Mouse (Mus musculus) frontal cortex, postnatal 25 days (tissue): ENCODE results near the gene Lmcd1.

Experiments used
- DNase-seq, 2 experiments: peaks; one replicate each; pipeline ENCODE4 v3.0.0; 2022; ENCODE audit warnings: low spot score in 2 of 2

Lmcd1 gene

GRCm38 (mm10) chr6:112287671-112288070 is 14.1 kb downstream of the Lmcd1 start:
- DNase-seq: no peak

DNA sequence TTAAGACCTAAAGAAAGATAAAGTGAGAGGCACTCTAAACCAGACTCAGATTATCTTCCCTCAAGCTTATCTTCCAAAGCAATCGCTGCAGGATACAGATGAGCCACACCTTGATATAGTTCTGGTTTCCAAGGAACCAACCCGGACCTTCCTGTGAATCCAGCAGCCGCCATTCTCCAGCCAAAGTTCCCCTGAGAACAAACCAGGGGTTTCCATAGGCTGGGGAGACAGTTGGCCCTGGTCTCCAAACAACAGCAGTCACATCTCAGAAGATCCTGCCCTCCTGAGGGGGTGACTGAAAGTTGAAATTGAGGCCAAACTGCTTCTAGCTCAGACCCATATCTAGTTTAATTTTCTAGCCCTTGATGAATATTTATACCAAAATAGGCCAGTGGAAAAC is 14.7 kb downstream of the Lmcd1 start:
- no peak for DNase-seq

DNA sequence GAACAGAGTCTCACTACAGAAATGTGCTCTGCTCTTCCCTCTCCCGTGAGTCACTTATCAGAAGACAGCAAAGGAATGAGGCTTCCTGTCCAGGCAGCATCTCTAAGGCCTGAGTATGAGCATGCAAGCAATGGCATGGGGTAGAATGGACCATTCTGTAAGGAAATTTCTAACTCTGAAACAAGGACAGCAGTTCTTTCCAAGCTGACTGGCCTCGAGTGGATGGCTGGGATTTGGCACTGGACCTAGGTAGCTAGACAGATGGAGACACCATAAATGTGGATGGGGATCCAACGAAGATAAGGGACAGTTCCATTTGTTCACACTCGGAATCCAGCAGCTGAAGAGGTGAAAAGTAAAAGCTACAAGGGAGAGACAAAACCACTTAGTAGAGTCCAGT is 17.6 kb downstream of the Lmcd1 start:
- no peak for DNase-seq

DNA sequence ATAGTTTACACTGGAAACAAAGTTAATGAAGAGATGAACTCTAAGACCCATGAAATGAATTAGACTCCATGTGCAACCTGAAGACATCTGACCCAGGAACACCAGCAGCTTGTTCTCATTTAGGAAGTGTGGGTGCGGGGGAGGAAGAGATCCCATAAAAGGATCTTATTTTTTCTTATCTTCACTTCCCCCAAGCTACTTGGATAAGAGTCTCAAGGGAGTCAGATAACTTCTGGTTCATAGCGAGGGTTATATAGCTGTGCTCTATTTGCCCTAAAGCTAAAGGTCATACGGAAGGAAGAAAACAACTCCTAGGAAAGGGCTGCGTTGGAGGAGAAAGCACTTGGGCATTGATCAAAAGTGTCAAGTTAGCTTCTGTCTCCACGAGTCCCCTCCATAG is 19.8 kb downstream of the Lmcd1 start:
- no peak for DNase-seq

DNA sequence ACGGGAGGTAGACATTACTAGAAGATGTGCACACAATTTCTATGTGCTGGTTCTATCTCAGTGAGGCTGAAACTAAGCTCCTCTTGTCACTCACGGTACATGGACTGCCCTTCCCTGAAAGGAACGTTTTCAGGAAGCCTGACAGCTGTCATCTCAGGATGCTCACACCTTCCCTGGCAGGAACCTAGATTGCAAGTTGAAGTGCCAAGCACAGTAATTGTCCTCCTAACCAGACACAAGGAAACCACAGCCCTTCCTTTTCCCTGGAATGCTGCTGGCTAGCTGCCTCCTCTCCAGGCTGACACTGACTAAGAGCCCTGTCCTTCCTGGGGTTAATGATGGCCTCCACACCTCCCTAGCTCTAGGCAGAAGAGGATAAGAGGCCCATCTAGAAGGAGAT is 21.7 kb downstream of the Lmcd1 start:
- no peak for DNase-seq

DNA sequence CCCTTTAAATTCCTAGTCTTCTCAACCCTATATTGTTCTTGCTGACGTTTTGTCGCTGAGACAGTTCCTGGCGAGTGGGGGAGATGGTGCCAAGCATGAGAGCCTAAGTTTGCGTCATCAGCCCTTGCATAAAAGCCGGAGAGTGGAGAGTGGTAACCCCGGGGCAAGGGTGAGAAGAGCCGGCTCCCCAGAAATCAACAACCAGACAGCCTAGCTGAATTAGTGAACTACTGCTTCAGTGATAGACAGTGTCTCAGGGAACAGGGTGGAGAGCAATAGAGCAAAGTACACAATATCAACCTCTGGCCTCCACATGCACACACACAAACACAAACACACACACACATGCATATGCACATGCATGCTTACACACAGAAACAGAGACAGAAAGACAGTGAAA is 26.6 kb downstream of the Lmcd1 start:
- no peak for DNase-seq

DNA sequence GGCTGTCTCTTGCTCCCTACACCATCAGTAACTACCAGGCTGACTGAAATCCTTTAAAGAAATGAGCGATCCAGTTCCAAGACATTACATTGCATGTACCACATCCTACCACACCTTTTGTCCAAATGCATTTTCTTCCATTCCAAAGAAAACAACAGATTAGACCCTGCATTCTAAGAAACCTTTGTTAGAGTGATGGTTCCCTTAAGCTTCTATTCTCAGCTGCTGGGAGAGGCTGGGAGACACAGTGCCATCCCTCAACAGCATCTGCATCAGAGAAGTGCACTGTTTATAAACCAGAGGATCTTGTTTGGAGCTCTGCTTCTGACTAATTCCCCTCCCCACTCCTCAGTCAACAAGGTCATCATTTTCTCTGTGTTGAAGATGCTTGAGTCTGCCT is 27.1 kb downstream of the Lmcd1 start:
- DNase-seq: no peak

GRCm38 (mm10) chr6:112302248-112302647 is 28.7 kb downstream of the Lmcd1 start:
- DNase-seq: no peak

DNA sequence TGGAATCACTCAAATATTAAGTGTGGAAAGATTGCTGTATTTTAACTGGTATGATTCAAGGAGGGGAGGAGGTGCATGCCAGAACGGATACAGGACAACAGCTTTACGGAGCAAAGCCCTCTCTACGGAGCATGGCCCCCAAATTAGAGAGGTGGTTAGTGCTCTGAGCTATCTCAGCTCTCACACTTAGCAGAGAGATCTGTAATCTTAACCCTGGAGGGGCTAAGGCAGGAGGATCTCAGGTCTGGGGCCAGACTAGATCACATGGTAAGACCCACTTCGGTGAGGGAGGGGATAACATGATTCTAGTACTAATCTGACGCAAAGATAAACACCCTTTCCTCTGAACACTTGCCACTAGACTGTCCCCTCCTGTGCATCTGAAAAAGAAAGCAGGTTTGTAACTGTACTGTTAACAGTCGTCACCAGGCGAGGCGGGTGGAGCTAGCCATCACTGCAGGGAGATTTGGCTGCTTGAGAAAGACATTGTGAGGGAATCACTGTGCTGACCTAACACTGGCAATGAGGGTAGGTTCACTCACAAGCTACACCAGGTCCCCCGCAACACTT is 29.3 kb downstream of the Lmcd1 start:
- no peak for DNase-seq

DNA sequence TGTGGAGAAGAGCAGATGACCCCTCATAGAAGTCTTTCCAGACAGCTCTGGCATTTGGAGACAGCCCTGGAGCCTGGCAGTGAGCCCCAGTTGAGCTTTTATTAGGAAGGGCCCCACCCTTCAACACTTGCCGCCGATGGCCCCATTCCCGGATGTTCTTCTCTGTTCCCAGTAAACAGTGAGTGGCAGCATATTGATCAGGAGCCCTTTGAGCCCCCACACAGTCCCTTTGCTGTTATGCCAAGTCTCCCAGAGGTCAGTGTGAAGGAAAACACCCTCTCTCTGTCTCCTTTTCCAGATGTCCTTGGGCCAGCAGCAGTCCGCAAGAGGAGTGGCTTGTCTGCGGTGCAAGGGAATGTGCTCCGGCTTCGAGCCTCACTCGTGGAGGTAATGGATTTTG is 31.2 kb downstream of the Lmcd1 start:
- no peak for DNase-seq

DNA sequence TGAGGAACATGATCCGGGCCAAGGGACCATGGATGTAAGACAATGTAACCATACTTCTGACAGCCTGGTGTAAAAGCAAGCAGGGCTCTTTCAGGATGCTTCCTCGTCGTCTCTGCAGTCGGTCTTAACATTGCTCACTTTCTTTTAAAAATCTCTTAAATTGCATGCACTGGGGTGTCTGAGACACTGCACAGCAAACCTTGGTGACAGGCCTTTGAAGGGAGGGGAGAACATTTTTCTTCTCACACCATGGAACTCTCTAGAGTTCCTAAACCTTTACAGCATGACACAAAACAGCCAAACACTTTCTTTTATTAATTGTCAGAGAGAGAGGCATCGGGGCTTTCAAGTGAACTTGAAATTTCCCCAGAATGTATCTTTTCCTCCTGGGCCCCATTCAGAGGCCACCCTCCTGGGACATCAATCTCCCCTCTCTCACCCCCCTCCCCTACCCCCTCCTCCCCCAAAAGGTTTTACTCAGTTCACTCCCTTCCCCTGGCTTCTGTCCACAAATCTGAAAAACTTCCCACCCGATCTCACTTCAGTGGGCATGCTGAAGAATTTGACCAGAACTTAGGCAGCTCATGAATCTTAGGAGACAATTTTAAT is 35.9 kb downstream of the Lmcd1 start:
- DNase-seq: no peak

DNA sequence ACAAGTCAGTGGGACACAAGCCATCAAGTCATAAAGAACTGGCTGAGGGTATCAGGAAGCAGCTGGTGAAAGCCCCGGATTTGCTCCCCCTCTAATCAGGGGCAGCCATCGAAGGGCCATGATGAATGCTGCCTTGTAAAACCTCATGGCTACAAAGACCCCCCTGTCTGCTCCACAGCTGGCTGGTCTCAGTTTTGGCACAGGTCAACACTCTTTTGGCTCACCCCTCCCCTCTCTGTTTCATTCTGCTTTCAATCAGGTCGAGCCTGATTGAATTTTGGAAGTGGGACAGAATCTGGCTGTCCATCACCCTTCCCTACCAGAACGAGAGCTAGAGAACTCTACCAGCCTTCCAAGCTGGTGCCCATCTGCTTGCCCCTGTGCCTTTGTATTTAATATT is 37.8 kb downstream of the Lmcd1 start:
- no peak for DNase-seq

DNA sequence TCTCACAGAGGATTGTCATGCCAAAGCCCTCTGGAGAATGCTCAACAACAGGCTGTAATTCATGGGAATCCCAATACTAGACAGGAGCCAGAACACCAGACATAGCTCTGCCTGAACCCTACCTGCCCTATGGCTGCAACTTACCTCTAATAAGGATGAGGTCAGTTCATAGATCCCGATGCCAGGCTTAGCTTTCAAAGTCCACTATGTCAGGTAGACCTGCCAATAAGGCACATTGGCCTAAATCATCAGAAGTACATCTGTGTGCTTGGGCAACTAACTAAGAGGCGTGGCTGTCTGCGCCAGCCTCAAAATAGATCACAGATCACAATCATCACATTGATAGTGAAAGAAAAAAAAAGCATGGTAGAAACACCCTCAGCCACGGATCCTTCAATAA is 45.9 kb downstream of the Lmcd1 start:
- DNase-seq: no peak

- no peak for DNase-seq
These were observed 47.1 kb downstream of the Lmcd1 start for GRCm38 (mm10) chr6:112320679-112321078.

GRCm38 (mm10) chr6:112322916-112323315 is 49.4 kb downstream of the Lmcd1 start:
- no peak for DNase-seq

GRCm38 (mm10) chr6:112325213-112325612 is 51.7 kb downstream of the Lmcd1 start:
- no peak for DNase-seq

GRCm38 (mm10) chr6:112327793-112328192 is 54.2 kb downstream of the Lmcd1 start:
- DNase-seq: no peak

DNA sequence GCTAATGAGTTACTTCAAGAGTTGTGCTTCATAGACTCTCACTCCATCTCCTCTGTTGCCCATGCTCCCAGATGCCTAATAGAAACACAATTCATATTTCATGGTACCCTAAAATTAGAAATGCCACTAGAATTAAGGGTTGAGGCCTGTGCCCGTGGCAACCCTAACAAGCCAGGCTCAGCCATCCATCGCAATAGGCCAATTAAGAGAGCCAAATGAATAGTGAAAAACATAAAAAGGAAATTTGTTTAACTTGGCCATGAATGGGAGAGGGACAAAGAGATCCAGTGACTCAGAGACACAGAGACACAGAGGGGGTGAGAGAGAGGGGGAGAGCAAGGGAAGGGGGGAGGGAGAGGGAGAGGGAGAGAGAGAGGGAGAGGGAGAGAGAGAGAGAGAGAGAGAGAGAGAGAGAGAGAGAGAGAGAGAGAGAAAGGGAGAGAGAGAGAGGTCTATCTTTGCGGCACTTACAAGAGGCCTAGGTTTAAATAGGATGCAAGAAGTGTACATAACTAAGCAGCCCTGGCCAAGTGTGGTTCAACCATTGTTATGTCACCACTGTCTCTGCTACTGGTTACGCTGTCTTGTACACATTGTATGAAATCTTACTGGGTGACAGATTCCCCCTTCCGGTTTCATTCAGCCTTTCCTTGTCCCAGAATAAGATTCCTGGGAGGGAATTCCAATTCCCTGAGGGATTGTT is 57.1 kb downstream of the Lmcd1 start:
- no peak for DNase-seq

DNA sequence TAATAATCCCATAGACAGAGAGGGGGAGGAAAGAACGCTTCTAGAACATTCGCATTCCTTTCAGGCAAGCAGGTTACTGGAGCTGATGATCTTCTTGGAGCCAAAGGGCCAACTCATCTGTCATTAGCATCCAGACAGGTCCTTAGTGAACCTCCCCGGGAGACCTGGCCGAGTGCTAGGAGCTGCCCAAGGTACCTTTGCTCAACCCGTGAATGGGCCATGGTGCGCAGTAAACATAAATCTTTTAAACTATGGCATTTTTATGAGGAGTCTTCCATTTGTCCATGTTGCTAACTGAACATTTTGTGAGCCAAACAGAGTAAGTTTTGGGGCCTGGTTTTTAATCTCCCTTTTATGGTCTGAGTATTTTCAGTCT is 57.7 kb downstream of the Lmcd1 start:
- DNase-seq: no peak

GRCm38 (mm10) chr6:112333930-112334329 is 60.4 kb downstream of the Lmcd1 start:
- no peak for DNase-seq

- no peak for DNase-seq
These were observed 64.1 kb downstream of the Lmcd1 start for GRCm38 (mm10) chr6:112337667-112338066.

GRCm38 (mm10) chr6:112339016-112339415 is 65.5 kb downstream of the Lmcd1 start:
- DNase-seq: no peak

- no peak for DNase-seq
These were observed 76.9 kb downstream of the Lmcd1 start for GRCm38 (mm10) chr6:112350452-112350851.

GRCm38 (mm10) chr6:112359341-112359740 is 85.8 kb downstream of the Lmcd1 start:
- no peak for DNase-seq
